Mouse (Mus musculus): ENCODE results near the gene Gm21060.
"Not testable (repeated sequence)": the region's sequence is repeated elsewhere in the genome, so short reads cannot be mapped to it uniquely, and the experiment has no call there.

The Gm21060 gene

DNA sequence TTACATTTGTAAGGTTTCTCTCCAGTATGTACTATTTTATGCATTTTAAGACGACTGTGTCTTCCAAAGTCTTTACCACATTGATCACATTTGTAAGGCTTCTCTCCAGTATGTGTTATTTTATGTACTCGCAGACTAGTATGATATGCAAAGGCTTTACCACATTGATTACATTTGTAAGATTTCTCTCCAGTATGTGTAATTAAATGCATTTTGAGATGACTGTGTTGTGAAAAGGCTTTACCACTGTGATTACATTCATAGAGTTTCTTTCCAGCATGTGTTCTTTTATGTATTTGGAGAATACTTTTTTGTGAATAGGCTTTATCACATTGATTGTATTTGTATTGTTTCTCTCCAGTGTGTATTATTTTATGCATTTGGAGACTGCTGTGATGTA, at the start of gene Gm21060:
TSS of gene Gm21060 (minus strand) at position 101 of the 400 bp plus-strand sequence.
- DNase-seq (ENCODE audit: low read depth, low spot score): no peak

DNA sequence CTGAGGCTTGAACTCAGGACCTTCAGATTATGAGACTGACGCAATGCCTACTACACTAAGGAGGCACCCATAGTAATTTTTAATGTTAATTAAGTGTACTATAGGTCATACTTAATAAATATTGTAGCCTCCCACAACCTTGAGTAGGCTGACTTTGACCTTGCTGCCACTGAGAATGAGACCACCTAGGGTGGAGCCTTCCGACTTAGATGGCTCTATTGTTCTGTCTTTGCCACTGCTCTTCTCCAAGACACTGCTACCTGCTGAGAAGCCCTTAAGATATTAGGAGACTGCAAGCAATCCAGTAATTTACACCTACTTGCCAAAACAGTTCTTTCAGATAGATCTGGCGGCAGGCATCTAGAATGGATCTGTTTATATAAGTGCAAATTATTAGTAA, 24.0 kb upstream of the Gm21060 start:
- DNase-seq (ENCODE audit: low read depth, low spot score): not testable (repeated sequence)

DNA sequence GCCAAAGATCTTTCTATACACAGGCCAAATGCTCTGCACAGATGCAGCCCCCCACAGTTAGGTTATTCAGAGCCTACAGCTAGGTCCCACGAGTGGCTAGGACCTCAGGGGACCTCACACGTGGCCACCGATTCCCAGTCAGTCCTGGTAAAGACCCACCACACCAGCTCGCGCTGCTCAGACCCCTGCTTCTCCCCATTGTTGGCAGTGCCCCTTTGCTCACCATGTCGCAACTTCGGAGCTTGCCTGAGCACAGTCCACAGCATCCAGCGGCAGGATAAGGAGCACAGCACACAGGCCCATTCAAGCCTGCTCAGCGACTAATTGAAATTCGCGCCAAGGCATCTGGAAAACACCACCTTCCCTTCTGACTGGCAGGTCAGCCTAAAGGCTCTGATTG, 16.3 kb upstream of the Gm21060 start:
- DNase-seq (ENCODE audit: low read depth, low spot score): not testable (repeated sequence)

DNA sequence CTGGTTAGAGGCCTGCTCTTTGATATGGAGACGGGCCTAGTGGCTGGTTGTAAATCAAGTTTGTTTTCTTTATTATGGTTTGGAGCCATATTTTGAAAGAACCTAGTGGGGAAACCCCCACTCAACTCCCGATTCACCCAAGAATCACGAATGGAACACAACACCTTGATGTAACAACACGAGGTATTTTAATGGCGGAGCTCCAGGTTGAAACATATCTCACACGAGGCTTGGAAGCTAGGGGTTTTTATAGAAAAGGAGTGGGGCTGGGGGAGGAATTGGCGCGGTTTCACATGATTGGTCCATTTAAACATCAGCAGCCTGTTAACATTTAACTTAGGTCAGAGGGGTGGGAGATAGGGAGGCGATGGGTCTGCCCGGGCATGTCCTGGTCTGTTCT, 15.5 kb upstream of the Gm21060 start:
- DNase-seq (ENCODE audit: low read depth, low spot score): not testable (repeated sequence)

- not testable (repeated sequence) for DNase-seq (ENCODE audit: low read depth, low spot score)
These were observed 11.2 kb upstream of the Gm21060 start for GRCm38 (mm10) chr19:61308083-61308482.

- DNase-seq (ENCODE audit: low read depth, low spot score): not testable (repeated sequence)
These were observed 11.8 kb downstream of the Gm21060 start for GRCm38 (mm10) chr19:61285033-61285432.

- no peak for DNase-seq (ENCODE audit: low read depth, low spot score)
These were observed 13.3 kb downstream of the Gm21060 start for GRCm38 (mm10) chr19:61283581-61283980.

DNA sequence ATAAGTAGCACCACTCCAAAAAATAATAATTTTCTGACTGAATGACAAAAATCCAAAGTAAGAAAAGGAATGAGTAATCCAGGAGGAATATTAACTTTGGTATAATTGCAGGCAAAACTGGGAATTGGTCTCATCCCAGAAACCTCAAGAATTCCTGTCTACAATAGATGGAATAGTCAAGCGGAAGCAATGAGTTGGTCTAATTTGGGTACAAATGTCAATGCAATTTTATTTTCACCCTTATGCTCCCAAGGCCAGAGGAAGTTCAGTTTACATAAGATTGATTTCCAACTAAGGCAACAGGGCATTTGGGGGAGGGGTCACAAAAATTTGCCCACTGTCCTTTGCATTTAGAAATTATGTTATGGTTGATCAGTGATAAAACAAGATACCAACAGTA, 21.4 kb downstream of the Gm21060 start:
- no peak for DNase-seq (ENCODE audit: low read depth, low spot score)

DNA sequence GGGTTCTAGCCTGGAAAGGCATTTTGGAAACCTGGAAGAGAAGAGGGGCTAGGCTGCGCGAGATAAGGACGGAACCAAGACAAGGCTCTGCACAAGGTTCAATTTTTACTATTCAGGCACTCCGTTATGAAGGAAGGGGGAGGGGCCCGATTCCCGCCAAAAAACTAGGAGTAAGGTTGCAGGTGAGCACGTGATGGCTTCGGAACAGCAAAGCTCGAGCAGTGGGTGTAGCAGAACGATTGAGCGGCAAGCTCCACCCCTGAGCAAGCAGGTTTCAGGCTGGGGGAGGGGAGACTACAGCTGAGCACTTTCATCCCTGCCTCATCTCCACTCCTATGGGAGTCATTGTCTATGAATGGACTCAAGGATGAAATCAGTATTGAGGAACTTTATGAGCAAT, 27.7 kb downstream of the Gm21060 start:
- DNase-seq (ENCODE audit: low read depth, low spot score): not testable (repeated sequence)

DNA sequence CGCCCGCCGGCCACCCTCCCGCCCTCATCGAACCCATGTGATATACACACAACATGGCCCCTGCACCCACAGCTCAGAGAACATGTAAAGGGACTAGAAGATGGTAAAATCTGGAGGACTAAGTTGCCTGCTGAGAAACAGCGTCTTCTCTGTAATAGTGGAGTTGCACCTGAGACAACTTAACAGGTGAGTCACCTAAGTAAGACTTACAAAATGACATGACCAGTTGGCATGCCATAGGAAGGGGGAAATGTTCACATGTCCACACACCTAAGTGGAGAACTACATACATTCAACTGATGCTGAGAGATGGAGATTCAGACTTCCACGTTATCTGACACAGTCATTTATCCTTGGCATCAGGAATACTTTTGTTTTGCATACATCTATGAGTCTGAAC, 29.7 kb downstream of the Gm21060 start:
- DNase-seq (ENCODE audit: low read depth, low spot score): peak; percentile 2

DNA sequence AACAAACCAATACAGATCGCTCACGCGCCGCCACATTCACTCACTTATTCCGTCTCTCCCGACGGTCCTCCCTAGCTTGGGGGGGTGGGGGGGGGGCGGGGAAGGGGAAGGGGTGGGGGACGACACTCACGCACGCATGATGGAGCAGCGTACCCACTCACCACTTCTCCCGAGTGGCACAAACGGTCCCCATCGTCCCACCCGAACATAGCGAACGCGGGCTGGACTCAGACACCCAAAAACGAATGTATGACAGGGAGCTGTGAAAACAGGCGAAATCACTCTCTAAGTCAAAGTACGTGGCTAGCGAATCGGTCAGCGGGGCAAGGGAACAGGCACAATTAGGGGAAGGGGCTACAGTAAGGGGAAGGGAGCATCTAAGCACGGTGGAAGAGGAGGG, 30.2 kb downstream of the Gm21060 start:
- DNase-seq (ENCODE audit: low read depth, low spot score): peak; percentile 23

DNA sequence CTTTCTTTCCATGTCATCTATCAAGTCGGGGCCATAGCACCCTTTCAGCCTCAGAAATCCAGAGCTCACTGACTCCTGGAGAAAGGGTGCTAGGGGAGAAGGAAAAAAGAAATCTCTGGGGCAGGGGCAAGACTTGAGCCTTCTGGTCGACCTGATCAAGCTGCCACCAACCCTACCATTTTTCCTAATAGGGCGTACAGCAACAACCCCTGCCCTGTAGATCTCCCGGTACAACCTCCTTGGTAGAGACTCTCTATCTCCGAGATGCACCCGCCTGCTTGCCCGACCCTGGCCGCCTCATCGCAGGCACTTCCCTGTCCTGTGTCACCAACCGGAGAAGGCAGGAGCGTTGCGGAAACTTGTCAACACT, 30.6 kb downstream of the Gm21060 start:
- DNase-seq (ENCODE audit: low read depth, low spot score): peak; percentile 17

DNA sequence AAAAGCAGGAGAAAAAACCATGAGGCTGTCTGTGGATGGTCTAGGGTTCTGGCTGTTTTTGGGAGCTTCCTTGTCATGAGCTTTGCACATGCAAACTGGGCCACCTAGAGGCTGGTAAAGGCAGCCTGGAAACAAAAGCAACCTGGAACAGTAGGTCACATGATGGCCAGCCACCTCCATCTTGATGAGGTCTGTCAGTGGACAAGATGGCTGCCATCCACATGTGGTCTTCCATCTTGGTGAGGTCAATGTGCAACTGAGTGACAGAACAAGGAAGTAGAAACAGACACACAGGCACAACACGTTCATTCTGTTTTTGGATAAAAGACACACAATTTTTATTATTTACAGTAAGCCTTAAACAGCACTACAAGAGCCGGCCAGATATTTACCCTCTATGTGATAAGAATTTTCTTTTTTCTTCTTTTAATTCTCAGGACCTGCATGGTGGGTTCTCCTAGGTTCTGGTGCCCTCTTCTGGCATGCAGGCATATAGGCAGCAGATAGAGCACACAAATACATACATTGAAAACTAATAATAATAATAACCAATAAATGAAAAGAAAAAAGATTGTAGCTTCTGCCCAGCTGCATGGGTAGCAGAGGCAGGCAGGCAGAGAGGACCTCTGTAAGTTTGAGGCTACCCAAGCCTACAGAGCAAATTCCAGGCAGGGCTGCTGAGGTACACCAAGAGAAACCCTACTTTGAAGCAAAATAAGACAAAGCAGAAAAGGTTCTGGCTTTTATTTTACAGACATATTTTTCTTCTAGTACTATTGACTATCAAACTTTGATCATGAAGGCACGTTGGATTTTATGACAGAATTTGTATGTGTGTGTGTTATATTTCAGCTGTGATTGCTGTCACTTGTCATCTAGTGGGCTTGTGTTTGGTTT, 31.3 kb downstream of the Gm21060 start:
- peak; percentile 87 for DNase-seq (ENCODE audit: low read depth, low spot score)

GRCm38 (mm10) chr19:61264933-61265332, 31.9 kb downstream of the Gm21060 start:
- no peak for DNase-seq (ENCODE audit: low read depth, low spot score)

- peak; percentile 24 for DNase-seq (ENCODE audit: low read depth, low spot score)
These were observed 32.6 kb downstream of the Gm21060 start for GRCm38 (mm10) chr19:61264227-61264626.

- no peak for DNase-seq (ENCODE audit: low read depth, low spot score)
These were observed 35.6 kb downstream of the Gm21060 start for GRCm38 (mm10) chr19:61261241-61261640.

- no peak for DNase-seq (ENCODE audit: low read depth, low spot score)
These were observed 39.1 kb downstream of the Gm21060 start for GRCm38 (mm10) chr19:61257733-61258132.

- no peak for DNase-seq (ENCODE audit: low read depth, low spot score)
These were observed 40.5 kb downstream of the Gm21060 start for GRCm38 (mm10) chr19:61256166-61256887.

- DNase-seq (ENCODE audit: low read depth, low spot score): not testable (repeated sequence)
These were observed 49.5 kb downstream of the Gm21060 start for GRCm38 (mm10) chr19:61247334-61247733.

Data from brain, adult 2 months (tissue).